Mouse (Mus musculus): ENCODE results near the gene Klhdc8a. TPM values are rescaled to one million over a fixed set of nuclear protein-coding genes. Genes with fewer than 3 reads are reported as not detected.

Gene Klhdc8a
- polyA plus RNA-seq (2014; fragmentation: Nextera tagmentation; extraction: Ambion mirVana) = 0.45 and 0.56 TPM in 2 replicates

DNA sequence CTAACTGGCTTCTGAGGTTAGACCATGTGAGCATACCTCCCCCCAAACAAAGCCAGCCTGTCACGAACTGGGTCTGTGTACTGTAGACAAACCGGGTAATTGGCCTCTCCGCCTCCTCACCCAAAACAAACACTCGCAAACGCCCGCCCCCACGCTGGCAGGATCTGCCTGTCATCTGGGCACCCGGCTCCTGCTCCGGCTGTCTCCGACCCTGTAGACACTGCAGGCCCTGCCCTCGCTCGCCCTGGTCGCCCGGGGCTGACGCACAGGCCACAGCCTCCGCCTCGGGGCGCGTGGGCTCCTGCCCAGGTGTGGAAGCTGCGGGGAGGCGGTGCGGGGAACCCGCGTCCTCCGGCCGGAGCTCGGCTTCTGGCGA, at the start of gene Klhdc8a:
Klhdc8a (plus strand) TSS at position 202 of the 376 bp plus-strand sequence.
- no peaks in the 10 kb centered on the region for H3K36me3 ChIP-seq (ENCODE audit: control insufficient read depth, insufficient read depth, low read length)
- H3K27ac ChIP-seq (ENCODE audit: low read depth, low read length) = no peak within 1 kb of the TSS
- peak within 1 kb of the TSS; percentile 99 for H3K4me2 ChIP-seq
- ATAC-seq (replicated peaks; ENCODE audit: insufficient number of reproducible peaks, low FRiP score, low TSS enrichment) = no peak; the same call in 1 of the 2 replicates
- peak within 1 kb of the TSS; percentile 61 for H3K4me3 ChIP-seq (ENCODE audit: low read depth, low read length)
- H3K27me3 ChIP-seq (ENCODE audit: control insufficient read depth, insufficient read depth, low read length) = peaks cover 44% of the 10 kb centered on the region
- 0 out of 2 replicates have a peak, but pooled peaks cover 7% of the 10 kb centered on the region for H3K4me1 ChIP-seq (ENCODE audit: control insufficient read depth, insufficient read depth, low read length)
- H3K9ac ChIP-seq (ENCODE audit: low read depth, low read length) = peak within 1 kb of the TSS; percentile 70
- no peaks in the 10 kb centered on the region for H3K9me3 ChIP-seq (replicated peaks; ENCODE audit: control insufficient read depth, low read length)
- WGBS (ENCODE audit: insufficient replicate concordance) = 2% methylated on average over 27 of the region's 28 CpGs

DNA sequence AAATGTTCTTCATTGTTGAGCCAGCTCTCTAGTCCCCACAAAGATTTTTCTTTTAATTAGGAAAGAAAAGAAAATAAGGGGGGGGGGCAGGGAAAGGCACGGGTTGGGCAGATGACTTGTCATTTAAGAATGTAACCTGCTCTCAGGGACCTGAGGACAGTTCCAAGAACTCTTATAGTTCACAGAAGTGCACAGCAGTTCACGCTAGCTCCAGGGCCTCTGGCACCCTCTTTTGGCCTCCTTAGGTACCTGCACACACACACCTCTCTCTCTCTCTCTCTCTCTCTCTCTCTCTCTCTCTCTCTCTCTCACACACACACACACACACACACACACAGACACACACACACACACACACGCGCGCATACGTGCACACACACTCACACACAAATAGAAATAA, 44.0 kb upstream of the Klhdc8a start:
- Histone ChIP-seq H3K4me2 (no peak overlapping the region), H3K36me3 (ENCODE audit: control insufficient read depth, insufficient read depth, low read length) (no peaks in the 10 kb centered on the region), H3K27me3 (ENCODE audit: control insufficient read depth, insufficient read depth, low read length) (no peaks in the 10 kb centered on the region), H3K4me1 (ENCODE audit: control insufficient read depth, insufficient read depth, low read length) (no peaks in the 10 kb centered on the region), H3K27ac (ENCODE audit: low read depth, low read length) (no peak overlapping the region), H3K9me3 (replicated peaks; ENCODE audit: control insufficient read depth, low read length) (no peaks in the 10 kb centered on the region), H3K4me3 (ENCODE audit: low read depth, low read length) (no peak overlapping the region), H3K9ac (ENCODE audit: low read depth, low read length) (no peak overlapping the region)
- ATAC-seq (replicated peaks; ENCODE audit: insufficient number of reproducible peaks, low FRiP score, low TSS enrichment) = no peak
- WGBS (ENCODE audit: insufficient replicate concordance) = 74% methylated on average over 6 of the region's 6 CpGs

DNA sequence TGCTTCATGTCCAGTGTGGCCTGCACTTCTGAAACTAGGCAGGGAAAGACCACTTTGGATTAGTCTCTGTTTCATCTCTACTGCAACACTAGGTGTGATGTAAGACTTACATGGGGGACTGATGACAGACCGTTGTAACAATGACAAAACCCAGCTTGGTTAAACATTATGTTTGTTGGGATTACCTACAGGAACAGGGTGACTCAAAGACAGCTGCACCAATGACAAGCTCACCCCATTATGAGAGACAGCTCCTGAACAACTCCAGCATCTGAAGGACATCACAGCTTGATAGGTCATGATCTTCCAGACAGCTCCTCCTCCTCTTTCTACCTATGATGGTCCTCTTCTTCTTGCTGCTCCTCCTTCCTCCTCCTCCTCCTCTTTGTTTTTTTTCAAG, 38.1 kb upstream of the Klhdc8a start:
- H3K27ac ChIP-seq (ENCODE audit: low read depth, low read length) = no peak overlapping the region
- no peaks in the 10 kb centered on the region for H3K9me3 ChIP-seq (replicated peaks; ENCODE audit: control insufficient read depth, low read length)
- no peaks in the 10 kb centered on the region for H3K27me3 ChIP-seq (ENCODE audit: control insufficient read depth, insufficient read depth, low read length)
- H3K4me2 ChIP-seq = no peak overlapping the region
- no peaks in the 10 kb centered on the region for H3K4me1 ChIP-seq (ENCODE audit: control insufficient read depth, insufficient read depth, low read length)
- WGBS (ENCODE audit: insufficient replicate concordance) = 81% methylated on average over 1 of the region's 1 CpGs
- no peak overlapping the region for H3K4me3 ChIP-seq (ENCODE audit: low read depth, low read length)
- no peaks in the 10 kb centered on the region for H3K36me3 ChIP-seq (ENCODE audit: control insufficient read depth, insufficient read depth, low read length)
- no peak for ATAC-seq (replicated peaks; ENCODE audit: insufficient number of reproducible peaks, low FRiP score, low TSS enrichment)
- H3K9ac ChIP-seq (ENCODE audit: low read depth, low read length) = no peak overlapping the region

DNA sequence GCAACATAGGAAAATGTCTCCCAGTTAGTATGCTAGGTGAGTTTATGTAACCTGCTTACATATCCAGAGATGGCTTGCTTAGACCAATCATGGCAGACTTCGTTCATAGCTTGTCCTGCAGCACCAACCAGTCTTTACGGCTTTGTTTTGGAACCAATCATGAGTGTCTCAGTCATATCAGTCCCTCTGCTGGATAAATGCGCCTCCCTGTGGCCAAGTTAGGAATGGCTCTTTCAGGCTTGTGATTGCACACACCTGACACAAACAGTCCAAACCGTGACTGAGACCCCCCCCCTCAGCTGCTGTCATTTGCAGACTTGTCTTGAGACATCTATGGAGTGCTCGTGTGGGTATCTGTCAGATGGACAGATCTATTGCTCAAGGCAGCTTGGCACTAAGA, 37.4 kb upstream of the Klhdc8a start:
- Histone ChIP-seq H3K27ac (ENCODE audit: low read depth, low read length) (no peak overlapping the region), H3K9me3 (replicated peaks; ENCODE audit: control insufficient read depth, low read length) (no peaks in the 10 kb centered on the region), H3K9ac (ENCODE audit: low read depth, low read length) (no peak overlapping the region), H3K4me1 (ENCODE audit: control insufficient read depth, insufficient read depth, low read length) (no peaks in the 10 kb centered on the region), H3K36me3 (ENCODE audit: control insufficient read depth, insufficient read depth, low read length) (no peaks in the 10 kb centered on the region), H3K4me2 (no peak overlapping the region), H3K4me3 (ENCODE audit: low read depth, low read length) (no peak overlapping the region), H3K27me3 (ENCODE audit: control insufficient read depth, insufficient read depth, low read length) (no peaks in the 10 kb centered on the region)
- WGBS (ENCODE audit: insufficient replicate concordance) = 67% methylated on average over 5 of the region's 5 CpGs
- ATAC-seq (replicated peaks; ENCODE audit: insufficient number of reproducible peaks, low FRiP score, low TSS enrichment) = no peak

DNA sequence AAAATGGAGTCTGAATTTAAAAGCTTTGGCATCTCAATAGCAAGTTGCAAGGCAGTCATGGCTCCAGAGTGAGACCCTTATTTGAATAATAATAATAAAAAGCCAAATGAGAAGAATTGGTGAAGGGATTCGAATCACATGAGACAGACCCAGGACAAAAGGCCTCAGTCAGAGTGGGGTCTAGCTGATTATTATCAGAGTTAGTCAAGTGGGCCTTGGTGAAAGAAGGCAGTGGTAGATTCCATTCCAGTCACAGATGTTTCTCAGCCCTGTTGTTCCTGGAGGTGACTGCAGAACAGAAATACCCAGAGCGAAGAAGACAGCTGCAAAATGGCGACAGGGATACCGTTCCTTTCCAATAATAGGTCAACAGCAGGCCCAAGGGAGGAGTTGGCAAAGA, 34.8 kb upstream of the Klhdc8a start:
- Histone ChIP-seq H3K27me3 (ENCODE audit: control insufficient read depth, insufficient read depth, low read length) (no peaks in the 10 kb centered on the region), H3K4me3 (ENCODE audit: low read depth, low read length) (no peak overlapping the region), H3K27ac (ENCODE audit: low read depth, low read length) (no peak overlapping the region), H3K4me1 (ENCODE audit: control insufficient read depth, insufficient read depth, low read length) (peaks cover 13% of the 10 kb centered on the region), H3K4me2 (no peak overlapping the region), H3K9ac (ENCODE audit: low read depth, low read length) (no peak overlapping the region), H3K36me3 (ENCODE audit: control insufficient read depth, insufficient read depth, low read length) (no peaks in the 10 kb centered on the region), H3K9me3 (replicated peaks; ENCODE audit: control insufficient read depth, low read length) (no peaks in the 10 kb centered on the region)
- ATAC-seq (replicated peaks; ENCODE audit: insufficient number of reproducible peaks, low FRiP score, low TSS enrichment) = no peak
- whole genome bisulfite sequencing (ENCODE audit: insufficient replicate concordance) = 79% methylated on average over 4 of the region's 4 CpGs

DNA sequence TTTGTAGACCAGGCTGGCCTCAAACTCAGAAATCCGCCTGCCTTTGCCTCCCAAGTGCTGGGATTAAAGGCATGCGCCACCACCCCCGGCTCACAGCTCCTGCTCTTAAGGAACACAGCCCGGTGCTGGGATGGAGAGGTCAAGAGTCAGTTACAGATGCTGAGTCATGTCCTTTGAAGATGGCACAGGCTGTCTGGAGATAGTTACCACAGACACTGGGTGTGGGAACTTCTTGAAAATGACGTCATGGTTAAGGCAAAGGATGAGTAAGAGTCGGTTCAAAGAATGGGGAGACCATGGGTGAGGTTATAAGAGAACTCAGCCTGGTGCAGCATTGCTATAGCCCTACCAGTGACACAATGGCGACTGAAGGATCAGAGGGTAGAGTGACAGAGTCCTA, 33.8 kb upstream of the Klhdc8a start:
- no peak overlapping the region for H3K9ac ChIP-seq (ENCODE audit: low read depth, low read length)
- no peak overlapping the region for H3K4me2 ChIP-seq
- no peaks in the 10 kb centered on the region for H3K36me3 ChIP-seq (ENCODE audit: control insufficient read depth, insufficient read depth, low read length)
- no peak overlapping the region for H3K27ac ChIP-seq (ENCODE audit: low read depth, low read length)
- no peak overlapping the region for H3K4me3 ChIP-seq (ENCODE audit: low read depth, low read length)
- H3K4me1 ChIP-seq (ENCODE audit: control insufficient read depth, insufficient read depth, low read length) = peaks cover 18% of the 10 kb centered on the region
- ATAC-seq (replicated peaks; ENCODE audit: insufficient number of reproducible peaks, low FRiP score, low TSS enrichment) = peak; percentile 75
- WGBS (ENCODE audit: insufficient replicate concordance) = 53% methylated on average over 7 of the region's 7 CpGs
- H3K9me3 ChIP-seq (replicated peaks; ENCODE audit: control insufficient read depth, low read length) = no peaks in the 10 kb centered on the region
- H3K27me3 ChIP-seq (ENCODE audit: control insufficient read depth, insufficient read depth, low read length) = no peaks in the 10 kb centered on the region

DNA sequence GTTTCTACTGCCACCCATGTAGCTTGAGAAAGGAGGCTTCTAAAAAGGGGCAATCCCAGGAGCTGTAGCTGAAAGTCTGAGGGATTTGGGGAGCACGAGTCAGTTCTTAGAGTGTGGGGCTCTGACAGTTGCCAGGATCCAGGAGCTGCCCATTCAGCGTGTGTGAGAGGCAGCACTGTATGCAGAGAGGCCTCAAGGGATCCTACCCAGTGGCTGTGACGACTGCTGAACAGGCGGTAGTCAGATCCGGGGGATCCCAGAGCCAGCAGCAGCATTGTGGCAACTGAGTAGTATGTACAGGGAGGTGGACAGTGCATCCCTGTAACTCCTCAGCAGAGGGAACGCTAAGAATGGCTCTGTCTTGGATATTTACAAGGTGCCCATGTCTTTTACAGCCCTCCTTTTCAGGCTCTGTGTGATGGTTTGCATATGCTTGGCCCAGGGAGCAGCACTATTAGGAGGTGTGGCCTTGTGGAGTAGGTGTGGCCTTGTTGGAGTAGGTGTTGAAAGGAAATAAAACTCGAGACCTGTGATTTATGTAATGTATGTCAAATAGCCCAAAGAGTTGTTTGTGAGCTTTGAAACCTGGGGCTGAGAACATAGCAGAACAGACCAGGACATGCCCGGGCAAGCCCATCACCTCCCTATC, 33.1 kb upstream of the Klhdc8a start:
- 70% methylated on average over 8 of the region's 8 CpGs for WGBS (ENCODE audit: insufficient replicate concordance)
- Histone ChIP-seq H3K4me3 (ENCODE audit: low read depth, low read length) (no peak overlapping the region), H3K27me3 (ENCODE audit: control insufficient read depth, insufficient read depth, low read length) (no peaks in the 10 kb centered on the region), H3K9ac (ENCODE audit: low read depth, low read length) (no peak overlapping the region), H3K4me1 (ENCODE audit: control insufficient read depth, insufficient read depth, low read length) (peaks cover 18% of the 10 kb centered on the region), H3K27ac (ENCODE audit: low read depth, low read length) (no peak overlapping the region), H3K9me3 (replicated peaks; ENCODE audit: control insufficient read depth, low read length) (no peaks in the 10 kb centered on the region), H3K4me2 (no peak overlapping the region), H3K36me3 (ENCODE audit: control insufficient read depth, insufficient read depth, low read length) (no peaks in the 10 kb centered on the region)
- ATAC-seq (replicated peaks; ENCODE audit: insufficient number of reproducible peaks, low FRiP score, low TSS enrichment) = no peak

DNA sequence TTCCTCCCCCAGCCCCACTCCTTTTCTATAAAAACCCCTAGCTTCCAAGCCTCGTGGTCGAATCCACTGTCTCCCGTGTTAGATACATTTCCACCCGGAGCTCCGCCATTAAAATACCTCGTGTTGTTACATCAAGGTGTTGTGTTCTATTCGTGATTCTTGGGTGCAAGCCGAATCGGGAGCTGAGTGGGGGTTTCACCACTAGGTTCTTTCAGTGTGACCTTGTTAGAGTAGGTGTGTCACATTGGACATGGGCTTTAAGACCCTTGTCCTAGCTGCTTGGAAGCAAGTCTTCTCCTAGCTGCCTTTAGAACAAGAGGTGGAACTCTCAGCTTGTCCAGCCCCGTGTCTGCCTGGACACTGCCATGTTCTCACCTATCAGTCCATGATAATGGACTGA, 32.5 kb upstream of the Klhdc8a start:
- ATAC-seq (replicated peaks; ENCODE audit: insufficient number of reproducible peaks, low FRiP score, low TSS enrichment) = no peak

More for the DNA sequence above, 32.5 kb upstream of the Klhdc8a start:
- no peak overlapping the region for H3K27ac ChIP-seq (ENCODE audit: low read depth, low read length)
- no peaks in the 10 kb centered on the region for H3K27me3 ChIP-seq (ENCODE audit: control insufficient read depth, insufficient read depth, low read length)
- no peak overlapping the region for H3K4me3 ChIP-seq (ENCODE audit: low read depth, low read length)
- H3K36me3 ChIP-seq (ENCODE audit: control insufficient read depth, insufficient read depth, low read length) = no peaks in the 10 kb centered on the region
- H3K9me3 ChIP-seq (replicated peaks; ENCODE audit: control insufficient read depth, low read length) = no peaks in the 10 kb centered on the region
- H3K4me2 ChIP-seq = no peak overlapping the region
- no peak overlapping the region for H3K9ac ChIP-seq (ENCODE audit: low read depth, low read length)
- 84% methylated on average over 10 of the region's 10 CpGs for WGBS (ENCODE audit: insufficient replicate concordance)
- peaks cover 18% of the 10 kb centered on the region for H3K4me1 ChIP-seq (ENCODE audit: control insufficient read depth, insufficient read depth, low read length)
